Mouse (Mus musculus): ENCODE results near the gene Sav1.

The Sav1 gene

DNA sequence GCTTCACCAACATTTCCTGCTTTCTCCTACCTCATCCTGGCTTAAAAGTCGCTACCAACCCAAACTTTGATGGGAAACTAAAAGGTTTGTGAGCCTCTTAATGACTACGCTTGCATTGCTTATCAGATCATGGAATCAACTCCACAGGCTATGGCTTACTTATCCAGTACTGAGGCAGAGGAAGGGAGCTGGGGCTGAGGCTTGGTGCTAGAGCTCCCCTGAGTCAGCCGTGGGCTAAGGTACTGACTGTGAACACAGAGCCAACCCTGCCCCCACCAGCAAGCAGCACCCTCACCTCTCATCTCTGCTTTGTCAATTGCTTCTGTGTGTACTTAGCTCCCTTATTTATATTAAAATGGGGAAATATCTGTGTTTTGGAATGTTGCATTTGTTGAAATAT is 39.3 kb downstream of the Sav1 start:
- DNase-seq: no peak

DNA sequence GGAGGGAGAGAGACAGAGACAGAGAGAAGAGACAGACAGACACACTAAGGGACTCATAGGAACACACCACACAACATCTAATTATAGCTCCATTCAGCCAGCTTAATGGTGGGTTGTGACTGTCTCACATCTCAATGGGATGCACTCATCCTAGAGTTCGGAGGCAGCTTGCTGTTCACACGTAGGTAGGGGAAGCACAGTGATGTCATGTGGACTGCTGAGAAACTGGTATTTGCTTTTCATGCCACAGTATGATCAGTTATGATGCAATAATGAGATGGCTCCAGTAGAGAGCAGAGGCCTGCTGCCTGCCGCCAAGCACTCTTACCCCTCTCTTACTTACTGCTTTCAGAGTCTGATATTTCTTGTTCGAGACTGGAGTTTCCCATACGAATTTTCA is 40.9 kb downstream of the Sav1 start:
- DNase-seq: no peak

DNA sequence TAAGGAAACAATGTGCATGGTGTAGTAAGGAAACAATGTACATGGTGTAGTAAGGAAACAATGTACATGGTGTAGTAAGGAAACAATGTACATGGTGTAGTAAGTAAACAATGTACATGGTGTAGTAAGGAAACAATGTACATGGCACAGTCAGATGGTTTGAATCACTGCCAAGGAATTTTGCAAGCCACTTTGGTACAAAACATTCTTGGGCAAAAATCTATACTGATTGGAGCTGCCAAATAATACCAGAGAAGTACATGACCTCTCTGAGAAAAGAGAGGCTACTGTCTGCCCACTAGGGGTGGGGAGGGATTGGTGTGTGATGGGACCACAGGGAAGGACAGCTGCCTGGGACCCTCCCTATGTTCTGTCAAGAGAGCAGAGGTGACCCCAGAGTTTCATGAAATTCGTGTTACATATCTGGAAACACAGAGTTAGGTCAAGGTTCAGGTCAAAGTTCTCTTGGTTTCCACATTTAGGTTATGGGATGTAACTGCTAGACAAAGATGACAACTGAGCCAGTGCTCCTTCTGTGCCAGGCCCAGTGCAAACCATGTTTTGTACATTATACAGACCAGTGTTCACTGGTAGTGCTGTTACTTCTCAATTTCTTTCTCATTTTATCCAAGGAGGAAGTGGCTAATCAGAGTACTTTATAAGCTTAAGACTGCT is 45.0 kb downstream of the Sav1 start:
- no peak for DNase-seq

DNA sequence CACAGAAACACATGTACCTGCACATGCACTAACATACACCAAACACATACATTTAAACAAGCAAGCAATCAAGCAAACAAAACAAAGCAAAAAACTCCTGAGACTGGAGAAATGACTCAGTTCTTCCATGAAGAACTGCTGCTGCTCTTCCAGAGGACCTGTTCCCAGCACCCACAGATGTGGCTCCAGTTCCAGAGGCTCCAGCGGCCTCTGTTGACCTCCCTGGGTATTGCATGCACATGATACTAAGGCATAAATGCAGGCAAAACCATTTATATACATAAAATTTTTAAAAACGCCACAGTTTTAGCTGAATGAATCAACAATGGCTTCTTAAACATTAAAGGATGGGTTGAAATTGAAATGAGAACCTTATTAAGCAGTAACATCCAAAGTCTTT is 47.5 kb downstream of the Sav1 start:
- DNase-seq: no peak

DNA sequence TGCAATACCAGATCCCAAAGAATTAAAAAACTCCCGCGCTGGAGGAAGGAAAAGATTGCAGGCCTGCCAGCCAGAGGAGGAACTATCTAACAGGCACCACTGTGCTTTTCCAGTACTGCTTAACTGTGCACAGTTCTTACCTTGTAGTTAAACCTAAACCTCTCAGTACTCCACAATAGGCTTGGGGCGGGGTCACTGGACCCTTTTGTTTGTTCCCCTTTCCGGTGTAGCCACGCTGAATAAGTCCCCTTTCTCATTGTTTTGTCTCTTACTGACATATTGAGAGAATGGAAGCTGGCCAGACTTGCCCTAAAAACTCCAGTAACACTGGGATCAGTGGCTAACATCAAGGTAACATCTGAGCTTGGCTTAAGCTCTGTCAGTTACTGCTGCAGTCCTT is 49.1 kb downstream of the Sav1 start:
- no peak for DNase-seq

DNA sequence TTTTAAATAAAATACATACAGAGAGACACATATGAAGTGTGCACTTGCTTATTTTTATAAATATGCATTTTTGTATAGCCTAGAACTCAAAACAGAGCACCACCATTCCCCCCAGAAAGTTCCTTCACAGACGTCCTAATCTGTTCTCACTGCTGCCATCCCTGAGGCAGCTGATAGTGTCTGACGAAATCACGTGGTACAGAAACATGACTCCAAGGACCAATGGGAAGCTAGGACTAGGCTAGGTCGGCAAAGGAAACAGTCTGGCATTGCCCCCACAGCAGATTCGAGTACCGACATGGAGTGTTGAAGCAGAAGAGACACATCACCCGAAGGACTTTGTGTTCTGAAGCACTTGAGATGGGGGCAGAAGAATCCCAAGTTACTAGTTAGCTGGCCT is 60.1 kb downstream of the Sav1 start:
- DNase-seq: no peak

DNA sequence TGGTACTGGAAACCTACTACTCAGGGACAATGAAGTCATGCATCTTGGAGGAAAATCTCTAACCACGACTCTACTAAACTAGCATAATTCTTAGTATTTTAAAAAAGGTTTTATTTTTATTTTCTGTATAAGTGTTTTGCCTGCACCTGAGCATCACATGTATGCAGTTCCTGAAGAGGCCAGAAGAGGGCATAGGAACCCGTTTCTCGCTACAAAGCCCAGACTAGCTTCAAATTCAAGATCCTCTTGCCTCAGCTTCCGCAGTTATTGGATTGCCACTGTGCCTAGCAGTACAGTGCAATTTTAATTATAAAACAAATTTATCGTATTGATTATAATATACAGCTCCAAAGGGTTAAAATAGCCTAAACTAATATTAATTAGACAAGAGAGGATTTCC is 62.8 kb downstream of the Sav1 start:
- no peak for DNase-seq

DNA sequence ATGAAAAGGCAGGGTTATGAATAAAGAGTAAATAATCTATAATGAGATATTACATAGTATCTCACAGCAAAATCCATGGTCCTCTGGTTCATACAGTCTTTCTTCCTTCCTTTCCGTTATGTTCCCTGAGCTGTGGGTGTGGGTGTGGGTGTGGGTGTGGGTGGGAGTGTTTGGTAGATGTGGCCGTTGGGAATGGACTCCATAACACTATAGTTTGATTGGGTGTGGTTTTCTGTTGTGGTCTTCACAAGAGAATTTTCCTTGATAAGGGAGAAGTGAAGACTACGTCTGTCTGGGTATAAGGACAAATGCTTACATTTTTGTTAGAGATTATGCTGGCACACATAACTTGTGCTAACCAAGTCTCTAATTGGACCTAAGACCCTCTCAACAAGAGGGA is 63.2 kb downstream of the Sav1 start:
- DNase-seq: no peak

DNA sequence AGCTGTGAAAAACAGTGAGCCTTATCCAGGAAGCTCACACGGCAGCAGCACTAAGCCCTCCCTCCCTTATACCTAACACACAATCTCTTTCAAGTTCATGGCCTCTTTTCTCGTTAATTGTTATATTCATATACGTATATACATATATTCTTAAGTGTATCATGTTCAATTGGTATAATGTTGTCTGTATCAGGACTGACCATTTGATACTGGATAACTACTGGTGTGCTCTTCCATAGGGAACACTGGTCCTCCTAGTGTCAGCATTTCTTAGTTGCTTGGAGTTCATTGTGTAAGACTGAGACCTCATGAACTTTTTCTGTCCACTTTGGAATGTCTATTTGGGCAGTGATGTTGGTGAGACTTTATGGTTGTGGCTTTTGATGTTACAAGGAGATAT is 63.7 kb downstream of the Sav1 start:
- DNase-seq: no peak

DNA sequence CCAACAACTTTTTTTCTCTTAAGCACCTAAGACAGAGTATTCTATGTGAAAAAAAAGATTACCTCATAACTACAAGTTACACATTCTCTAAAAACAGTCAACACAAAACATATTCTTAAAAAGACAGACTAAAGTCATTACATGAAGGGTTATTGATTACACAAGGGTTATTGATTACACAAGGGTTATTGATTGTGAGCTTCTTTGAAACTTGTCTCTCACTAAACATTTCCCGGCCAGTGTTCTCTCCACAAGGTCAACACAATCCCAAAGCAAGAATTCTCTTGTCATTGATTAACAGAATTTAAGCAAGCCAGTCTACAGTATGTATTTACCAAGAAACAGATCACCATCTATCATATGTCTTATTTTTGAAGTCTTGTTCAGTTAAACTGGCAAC is 64.7 kb downstream of the Sav1 start:
- no peak for DNase-seq

DNA sequence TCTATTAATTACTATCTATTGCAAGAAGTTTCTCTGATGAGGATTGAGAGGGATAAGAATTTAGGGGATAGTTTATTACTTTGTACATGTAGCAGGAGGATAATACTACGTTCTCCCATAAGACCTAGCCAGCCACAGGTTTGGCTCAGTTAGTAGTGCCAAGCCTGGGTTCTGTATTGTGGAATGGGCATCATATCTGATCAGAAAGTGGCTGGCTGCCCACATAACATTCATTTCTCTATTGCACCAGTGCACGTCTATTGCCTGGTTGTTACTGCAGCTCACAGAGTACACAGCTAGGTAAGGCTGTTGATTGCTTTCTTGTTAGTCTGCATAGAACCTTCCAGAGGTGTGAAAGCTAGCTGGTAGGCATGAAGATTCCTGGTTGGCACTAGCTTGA is 68.9 kb downstream of the Sav1 start:
- no peak for DNase-seq

Data from thymus, adult 18-20 months (tissue).